Mouse (Mus musculus): ENCODE measurements around the gene Stard10. TPM values are rescaled to one million over a fixed set of nuclear protein-coding genes. Genes with fewer than 3 reads are reported as not detected.

Stard10 gene
- total RNA-seq (2023), result 10 to 100 TPM; 38.2 to 43.6 TPM

DNA sequence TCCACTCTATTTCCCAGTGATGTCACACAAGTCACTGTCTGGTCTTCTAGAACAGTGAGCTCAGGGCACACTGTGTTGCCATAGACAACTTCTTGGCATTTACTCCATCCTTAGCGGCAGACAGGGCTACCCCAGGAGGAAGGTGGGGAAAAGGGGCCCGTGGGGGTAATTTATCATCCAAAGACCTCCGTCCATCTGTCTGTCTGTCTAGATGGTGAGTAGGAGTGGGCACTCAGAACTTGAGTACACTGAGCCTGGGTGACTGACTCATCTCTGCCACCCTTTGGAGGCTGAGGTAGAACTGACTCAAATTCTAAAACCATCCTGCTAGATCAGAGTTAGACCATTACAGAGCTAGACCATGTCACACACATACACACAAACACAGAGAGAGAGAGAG lies at the start of gene Stard10:
TSS of gene Stard10 (plus strand) at position 73 of the 400 bp plus-strand sequence.

DNA sequence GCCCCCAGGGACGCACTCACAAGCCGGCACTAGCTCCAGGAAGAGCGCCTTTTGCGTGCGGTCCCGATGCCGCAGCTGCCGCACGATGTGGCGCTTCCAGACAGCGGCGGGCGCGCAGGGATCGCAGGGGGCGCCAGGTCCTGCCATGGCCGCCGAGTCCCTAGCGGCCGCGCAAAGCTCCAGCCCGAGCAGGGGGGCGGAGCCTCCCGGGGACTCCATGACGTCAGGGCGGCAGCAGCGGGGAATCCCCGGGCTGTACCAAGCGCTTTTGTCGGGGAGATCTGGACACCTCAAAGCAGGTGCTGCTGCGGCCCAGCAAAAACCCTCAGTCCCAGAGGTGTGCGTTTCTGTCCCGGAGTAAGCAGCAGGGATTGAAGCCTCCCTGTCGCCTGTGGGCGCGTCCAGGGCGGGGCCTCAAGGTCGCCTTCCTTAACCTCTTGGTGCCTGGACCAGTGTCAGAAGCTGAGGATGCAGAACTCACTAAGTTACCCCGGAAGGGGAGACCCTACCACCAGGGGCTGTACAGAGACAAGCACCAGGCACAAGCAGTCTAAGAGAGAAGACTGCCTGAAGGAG lies 14.9 kb upstream of the Stard10 start, which contains the start of gene Atg16l2:
TSS of gene Atg16l2 (minus strand) at position 371 of the 576 bp plus-strand sequence.

GRCm38 (mm10) chr7:101347767-101348270 lies 30.9 kb downstream of the Stard10 start, which contains the start of gene Arap1:
Arap1 (plus strand) TSS chr7:101348067.

Other genes starting within 250 kb of the Stard10 start
- 100 to 1,000 TPM; 450 to 624 TPM for gene Fchsd2, start 224.2 kb upstream of the Stard10 start, total RNA-seq (2023)
- gene Atg16l2, start 14.8 kb upstream of the Stard10 start, total RNA-seq (2023), result 100 to 1,000 TPM; 174 to 187 TPM
- 100 to 1,000 TPM; 482 to 530 TPM for gene Arap1, start 31.0 kb downstream of the Stard10 start, total RNA-seq (2023)
- gene Gm45837, start 93.8 kb downstream of the Stard10 start, total RNA-seq (2023), result 10 to 100 TPM; 22.6 to 31.4 TPM
- gene Pde2a, start 104.6 kb downstream of the Stard10 start, total RNA-seq (2023), result 10 to 100 TPM; 43.4 to 44.3 TPM